Mouse (Mus musculus) CH12.LX (cell line): ENCODE results near the gene Cend1. TPM values are rescaled to one million over a fixed set of nuclear protein-coding genes. Genes with fewer than 3 reads are reported as not detected.
A peak's percentile ranks its signal among the peaks of the same experiment; 100 is the strongest.

Experiments used
- DNase-seq: peaks from one replicate; pipeline ENCODE4 v3.0.0-alpha.2; 2013; ENCODE audit errors: extremely low read depth
- H3K27ac ChIP-seq: 2 replicates; pipeline ENCODE4 v1.5.1; 2012; ENCODE audit warnings: low read depth, mild to moderate bottlenecking, control low read depth, moderate library complexity; ENCODE audit not compliant: insufficient read depth
- H3K27me3 ChIP-seq: replicated peaks from 2 replicates; pipeline ENCODE3; 2012; ENCODE audit warnings: inconsistent platforms
- H3K36me3 ChIP-seq, 2 experiments: replicated peaks in 1 of 2; 2 replicates each; pipeline versions ENCODE3 to v1.6.1; 2012; ENCODE audit warnings: inconsistent platforms in 1 of 2, low read length in 1 of 2, mild to moderate bottlenecking in 1 of 2, mixed read lengths in 1 of 2, moderate library complexity in 1 of 2; ENCODE audit not compliant: control insufficient read depth in 1 of 2, insufficient read depth in 1 of 2
- H3K4me1 ChIP-seq, 2 experiments: 2 replicates each; pipeline ENCODE4 v1.6.1; 2012; ENCODE audit warnings: inconsistent platforms in 1 of 2, moderate library complexity in 1 of 2; ENCODE audit not compliant: insufficient read depth in 2 of 2, control insufficient read depth in 1 of 2
- H3K4me2 ChIP-seq: 2 replicates; pipeline ENCODE4 v1.6.1; 2012; ENCODE audit warnings: low read depth, mild to moderate bottlenecking, control low read depth; ENCODE audit not compliant: poor library complexity, insufficient read depth, severe bottlenecking
- H3K4me3 ChIP-seq, 3 experiments: fragments of 150-350 bp in 1 of 3; sonication (generic) in 1 of 3; replicated peaks in 1 of 3; 2 replicates each; pipeline versions ENCODE3 to v1.5.1; 2011 to 2012; ENCODE audit warnings: low read depth in 2 of 3, low read length in 2 of 3, mild to moderate bottlenecking in 2 of 3, moderate library complexity in 2 of 3, control low read depth in 1 of 3, improper control_type of control experiment in 1 of 3, inconsistent platforms in 1 of 3, mixed read lengths in 1 of 3; ENCODE audit not compliant: poor library complexity in 1 of 3
- H3K79me2 ChIP-seq: replicated peaks from 2 replicates; pipeline ENCODE4 v1.6.1; 2012; ENCODE audit warnings: mild to moderate bottlenecking, moderate library complexity; ENCODE audit not compliant: control insufficient read depth, poor library complexity, insufficient read depth, severe bottlenecking; ENCODE audit errors: extremely low read depth
- H3K9ac ChIP-seq: 2 replicates; pipeline ENCODE4 v1.6.1; 2012; ENCODE audit warnings: low read depth, mild to moderate bottlenecking, control low read depth, moderate library complexity; ENCODE audit not compliant: insufficient read depth
- H3K9me3 ChIP-seq: replicated peaks from 2 replicates; pipeline ENCODE3; 2012; ENCODE audit warnings: low read length, inconsistent platforms, mixed read lengths
- BHLHE40 ChIP-seq: IDR thresholded peaks from 2 replicates; pipeline ENCODE4 v1.6.1; 2011; ENCODE audit warnings: mild to moderate bottlenecking, low read depth, low read length, improper control_type of control experiment
- CHD2 ChIP-seq: IDR thresholded peaks from 2 replicates; pipeline ENCODE4 v1.6.1; 2011; ENCODE audit warnings: low read length, improper control_type of control experiment
- CTCF ChIP-seq, 2 experiments: IDR thresholded peaks in 1 of 2; conservative IDR thresholded peaks in 1 of 2; 2 replicates each; pipeline ENCODE4 v1.5.1; 2011 to 2012; ENCODE audit warnings: low read depth in 2 of 2, low read length in 2 of 2, improper control_type of control experiment in 1 of 2, inconsistent platforms in 1 of 2, mild to moderate bottlenecking in 1 of 2, moderate library complexity in 1 of 2
- GABPA ChIP-seq: IDR thresholded peaks from 2 replicates; pipeline ENCODE4 v1.6.1; 2012; ENCODE audit warnings: low read depth, low read length, improper control_type of control experiment, inconsistent platforms; ENCODE audit not compliant: insufficient replicate concordance
- IRF4 ChIP-seq: IDR thresholded peaks from 2 replicates; pipeline ENCODE4 v1.6.1; 2014; ENCODE audit warnings: low read depth, mild to moderate bottlenecking, inconsistent platforms, low read length, improper control_type of control experiment
- RAD21 ChIP-seq: IDR thresholded peaks from 2 replicates; pipeline ENCODE4 v1.6.1; 2011; ENCODE audit warnings: low read depth, mild to moderate bottlenecking, low read length, improper control_type of control experiment, moderate library complexity
- SMC3 ChIP-seq: IDR thresholded peaks from 2 replicates; pipeline ENCODE4 v1.6.1; 2011; ENCODE audit warnings: low read depth, low read length, improper control_type of control experiment
- USF2 ChIP-seq: conservative IDR thresholded peaks from 2 replicates; pipeline ENCODE4 v1.6.1; 2011; ENCODE audit warnings: low read depth, low read length, improper control_type of control experiment
- dilution Hi-C: fragments of 300-500 bp; cut with MboI; formaldehyde crosslinking; loops from 2 replicates; pipeline ENCODE4 v1.14.3; 2020; ENCODE audit warnings: low sequenced_read_pairs; ENCODE audit not compliant: extremely low pct_unique_long_range_greater_than_20kb, extremely low pct_ligation_motif_present
- in situ Hi-C: fragments of 300-500 bp; cut with MboI; formaldehyde crosslinking; loops from 3 replicates; pipeline ENCODE4 v1.14.3; 2019; ENCODE audit warnings: low sequenced_read_pairs, low pct_ligation_motif_present, low pct_unique_long_range_greater_than_20kb, mixed read lengths
- polyA plus RNA-seq: library from polyadenylated mRNA; unstranded; fragments of >175 nt; gene quantifications from 2 replicates; pipeline ENCODE4 v1.2.1, GENCODE M21; 2012; ENCODE audit warnings: low read depth; ENCODE audit not compliant: insufficient read length
- total RNA-seq, 2 experiments: library from RNA; depleted of rRNA; stranded (reverse); fragments of 300-350 nt in 1 of 2; fragments of >200 nt in 1 of 2; gene quantifications; 2 replicates each; pipeline ENCODE4 v1.2.3; 2012 to 2014

Cend1 gene
- total and polyA plus RNA-seq, 3 experiments: not detected

GRCm38 (mm10) chr7:141417731-141418681 lies 11.3 kb downstream of the Cend1 start:
- Histone ChIP-seq H3K4me1 (peaks cover 3 to 27% of the 10 kb centered on the region in 2 experiments; a peak in 2 of 4 replicates), H3K36me3 (no peaks in the 10 kb centered on the region), H3K27ac (no peak overlapping the region), H3K27me3 (no peaks in the 10 kb centered on the region), H3K9ac (no peak overlapping the region), H3K4me2 (no peak overlapping the region), H3K9me3 (no peaks in the 10 kb centered on the region), H3K4me3 (no peak overlapping the region), H3K79me2 (no peaks in the 10 kb centered on the region)
- in situ Hi-C loops: no loop called here
- dilution Hi-C loops: no loop called here
- TF ChIP-seq GABPA (no peak), IRF4 (0 out of 2 replicates have a peak, but pooled peaks have one; percentile 8), SMC3 (peak; percentile 37), BHLHE40 (no peak), CTCF (conservative IDR thresholded peaks at IDR 0.05 in 1 of 2, IDR thresholded peaks at IDR 0.05 in 1 of 2; ENCODE audit: low read depth in 2 of 2, low read length in 2 of 2) (peak in 1 of 2 experiments; percentile 54; a peak in 2 of 4 replicates), RAD21 (peak; percentile 43)
- no peak for DNase-seq

DNA sequence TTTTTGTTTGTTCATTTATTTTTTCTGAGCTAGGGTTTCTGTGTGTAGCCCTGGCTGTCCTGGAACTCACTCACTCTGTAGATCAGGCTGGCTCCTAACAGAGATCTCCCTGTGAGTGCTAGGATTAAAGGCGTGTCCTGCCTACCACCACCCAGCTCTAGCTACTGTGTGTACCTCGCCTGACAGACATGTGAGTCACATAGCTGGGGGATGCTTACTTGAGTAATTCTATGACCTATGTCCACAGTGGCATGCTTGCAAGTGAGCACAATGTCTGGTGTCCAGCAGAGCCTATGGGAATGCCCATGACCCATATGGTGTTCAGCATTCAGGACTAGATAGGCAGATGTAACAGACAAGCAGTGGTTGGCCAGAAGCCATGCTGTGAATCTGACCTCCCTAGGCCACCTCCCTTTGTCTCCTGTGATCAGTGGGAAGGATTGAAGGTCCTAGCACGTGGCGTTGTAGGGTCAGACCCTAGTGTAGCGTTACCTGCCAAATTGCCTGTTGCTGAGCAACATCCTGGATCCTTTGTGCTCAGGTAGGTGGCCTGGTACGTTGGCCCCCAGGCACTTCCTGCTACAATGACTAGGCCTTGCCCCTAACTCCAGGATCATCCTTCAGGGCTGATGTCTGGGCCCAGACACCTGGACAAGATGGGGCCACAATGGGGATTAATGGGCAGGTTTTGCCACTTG lies 13.0 kb downstream of the Cend1 start:
- in situ Hi-C loops (no loop called here), dilution Hi-C loops (no loop called here)
- Histone ChIP-seq H3K4me2 (no peak overlapping the region), H3K9me3 (no peaks in the 10 kb centered on the region), H3K27ac (no peak overlapping the region), H3K36me3 (peaks cover 0 to 8% of the 10 kb centered on the region in 2 experiments), H3K27me3 (no peaks in the 10 kb centered on the region), H3K9ac (no peak overlapping the region), H3K4me3 (no peak overlapping the region), H3K79me2 (no peaks in the 10 kb centered on the region), H3K4me1 (peaks cover 3 to 35% of the 10 kb centered on the region in 2 experiments; a peak in 2 of 4 replicates)
- no peak for TF ChIP-seq CHD2
- TF ChIP-seq USF2: no peak
- no peak for DNase-seq
